Mouse (Mus musculus) kidney, embryonic 14.5 days (tissue): Measurements from ENCODE around the gene Cyp2b19. TPM values are rescaled to one million over a fixed set of nuclear protein-coding genes. Genes with fewer than 3 reads are reported as not detected.
"Not testable (repeated sequence)": the region's sequence is repeated elsewhere in the genome, so short reads cannot be mapped to it uniquely, and the experiment has no call there.

Source experiments
- ATAC-seq: fragments of 200-750 bp; cut with Nextera tagmentation; 2 replicates; pipeline ENCODE4 v1.8.0; 2017; ENCODE audit warnings: moderate number of reproducible peaks, mild to moderate bottlenecking, moderate TSS enrichment, moderate library complexity; ENCODE audit not compliant: low FRiP score, low TSS enrichment
- H3K27ac ChIP-seq: fragments of 300-500 bp; sonication (generic); 2 replicates; pipeline ENCODE4 v1.5.1; 2014; ENCODE audit warnings: low read depth, mild to moderate bottlenecking, low read length, moderate library complexity, mixed read lengths
- H3K27me3 ChIP-seq: fragments of 300-500 bp; sonication (generic); 2 replicates; pipeline ENCODE4 v1.6.1; 2014; ENCODE audit warnings: mild to moderate bottlenecking, low read length; ENCODE audit not compliant: control insufficient read depth, insufficient read depth
- H3K36me3 ChIP-seq: fragments of 300-500 bp; sonication (generic); 2 replicates; pipeline ENCODE4 v1.6.1; 2014; ENCODE audit warnings: low read length, mixed read lengths; ENCODE audit not compliant: control insufficient read depth, insufficient read depth
- H3K4me1 ChIP-seq: fragments of 300-500 bp; sonication (generic); 2 replicates; pipeline ENCODE4 v1.6.1; 2014; ENCODE audit warnings: low read length, mixed read lengths; ENCODE audit not compliant: control insufficient read depth, insufficient read depth
- H3K4me2 ChIP-seq: fragments of 300-500 bp; sonication (generic); replicated peaks from 2 replicates; pipeline ENCODE4 v1.6.1; 2014; ENCODE audit warnings: low read depth, mild to moderate bottlenecking, low read length
- H3K4me3 ChIP-seq: fragments of 300-500 bp; sonication (generic); 2 replicates; pipeline ENCODE4 v1.5.1; 2014; ENCODE audit warnings: mild to moderate bottlenecking, low read length
- H3K9ac ChIP-seq: fragments of 300-500 bp; sonication (generic); 2 replicates; pipeline ENCODE4 v1.6.1; 2014; ENCODE audit warnings: low read depth, mild to moderate bottlenecking, low read length, moderate library complexity
- H3K9me3 ChIP-seq: fragments of 300-500 bp; sonication (generic); 2 replicates; pipeline ENCODE4 v1.6.1; 2016; ENCODE audit warnings: low read length; ENCODE audit not compliant: control insufficient read depth
- WGBS: fragments of 180-500 bp; shearing (Covaris S2); extraction: QIAGEN DNeasy Blood & Tissue Kit; methylation state at CpG from one replicate; pipeline ENCODE4 v1.1.7; 2014; 5-methylcytosine and 5-hydroxymethylcytosine counted together
- polyA plus RNA-seq: library from polyadenylated mRNA; unstranded; fragments of >200 nt; fragmentation: Nextera tagmentation; extraction: Ambion mirVana; gene quantifications from 2 replicates; pipeline ENCODE4 v1.2.1, GENCODE M21; 2014

Gene Cyp2b19
- polyA plus RNA-seq, 1 experiment from 2014 or later: not detected

- H3K4me3 ChIP-seq: no peak overlapping the region
- no peak overlapping the region for H3K27ac ChIP-seq
- H3K9ac ChIP-seq: no peak overlapping the region
- ATAC-seq: no peak
- H3K36me3 ChIP-seq: no peaks in the 10 kb centered on the region
- H3K9me3 ChIP-seq: no peaks in the 10 kb centered on the region
- no peak overlapping the region for H3K4me2 ChIP-seq
- no peaks in the 10 kb centered on the region for H3K27me3 ChIP-seq
- H3K4me1 ChIP-seq: no peaks in the 10 kb centered on the region
- 50% methylated on average over 2 of the region's 2 CpGs for WGBS
Measured at GRCm38 (mm10) chr7:26777806-26778205, 20.9 kb downstream of the Cyp2b19 start.

- Histone ChIP-seq H3K4me3 (no peak overlapping the region), H3K27me3 (no peaks in the 10 kb centered on the region), H3K27ac (no peak overlapping the region), H3K36me3 (no peaks in the 10 kb centered on the region), H3K9me3 (no peaks in the 10 kb centered on the region), H3K9ac (no peak overlapping the region), H3K4me2 (no peak overlapping the region), H3K4me1 (no peaks in the 10 kb centered on the region)
- ATAC-seq: no peak
- WGBS: 28% methylated on average over 6 of the region's 6 CpGs
Measured at GRCm38 (mm10) chr7:26778474-26778873, 21.5 kb downstream of the Cyp2b19 start.

GRCm38 (mm10) chr7:26779799-26780416 lies 23.0 kb downstream of the Cyp2b19 start:
- no peak overlapping the region for H3K27ac ChIP-seq
- 89% methylated on average over 5 of the region's 5 CpGs for WGBS
- no peak overlapping the region for H3K9ac ChIP-seq
- no peaks in the 10 kb centered on the region for H3K36me3 ChIP-seq
- no peaks in the 10 kb centered on the region for H3K9me3 ChIP-seq
- H3K4me2 ChIP-seq: no peak overlapping the region
- no peak for ATAC-seq
- H3K4me1 ChIP-seq: no peaks in the 10 kb centered on the region
- no peaks in the 10 kb centered on the region for H3K27me3 ChIP-seq
- H3K4me3 ChIP-seq: no peak overlapping the region

- peak; percentile 61 for ATAC-seq
- Histone ChIP-seq H3K9me3 (no peaks in the 10 kb centered on the region), H3K9ac (no peak overlapping the region), H3K4me3 (no peak overlapping the region), H3K4me2 (no peak overlapping the region), H3K27ac (no peak overlapping the region), H3K4me1 (no peaks in the 10 kb centered on the region), H3K27me3 (no peaks in the 10 kb centered on the region), H3K36me3 (no peaks in the 10 kb centered on the region)
- 8% methylated on average over 11 of the region's 11 CpGs for WGBS
Measured at GRCm38 (mm10) chr7:26780510-26780909, 23.6 kb downstream of the Cyp2b19 start.

- no peak overlapping the region for H3K27ac ChIP-seq
- ATAC-seq: no peak; the same call in 1 of the 2 replicates
Measured at GRCm38 (mm10) chr7:26780998-26781766, 24.2 kb downstream of the Cyp2b19 start.

GRCm38 (mm10) chr7:26781767-26782131 lies 24.8 kb downstream of the Cyp2b19 start:
- Histone ChIP-seq H3K4me3 (no peak overlapping the region), H3K4me1 (no peaks in the 10 kb centered on the region), H3K27me3 (no peaks in the 10 kb centered on the region), H3K4me2 (no peak overlapping the region), H3K36me3 (no peaks in the 10 kb centered on the region), H3K27ac (no peak overlapping the region), H3K9ac (no peak overlapping the region), H3K9me3 (no peaks in the 10 kb centered on the region)
- ATAC-seq: peak; percentile 17; the same call in 1 of the 2 replicates
- 30% methylated on average over 7 of the region's 8 CpGs for WGBS

More at GRCm38 (mm10) chr7:26780998-26781766, 24.2 kb downstream of the Cyp2b19 start:
- no peak overlapping the region for H3K9ac ChIP-seq
- H3K4me1 ChIP-seq: no peaks in the 10 kb centered on the region
- no peaks in the 10 kb centered on the region for H3K27me3 ChIP-seq
- H3K4me3 ChIP-seq: no peak overlapping the region
- WGBS: 18% methylated on average over 8 of the region's 8 CpGs
- H3K9me3 ChIP-seq: no peaks in the 10 kb centered on the region
- H3K4me2 ChIP-seq: no peak overlapping the region
- no peaks in the 10 kb centered on the region for H3K36me3 ChIP-seq

GRCm38 (mm10) chr7:26783163-26783562 lies 26.2 kb downstream of the Cyp2b19 start:
- 75% methylated on average over 5 of the region's 5 CpGs for WGBS
- Histone ChIP-seq H3K4me1 (no peaks in the 10 kb centered on the region), H3K4me2 (no peak overlapping the region), H3K27ac (no peak overlapping the region), H3K36me3 (no peaks in the 10 kb centered on the region), H3K9me3 (no peaks in the 10 kb centered on the region), H3K4me3 (no peak overlapping the region), H3K9ac (no peak overlapping the region), H3K27me3 (no peaks in the 10 kb centered on the region)
- ATAC-seq: no peak

GRCm38 (mm10) chr7:26786013-26786412 lies 29.1 kb downstream of the Cyp2b19 start:
- not testable (repeated sequence) for H3K27me3 ChIP-seq, H3K36me3 ChIP-seq, H3K4me1 ChIP-seq, H3K27ac ChIP-seq, H3K4me2 ChIP-seq, H3K9me3 ChIP-seq, H3K9ac ChIP-seq, H3K4me3 ChIP-seq, ATAC-seq
- 55% methylated on average over 1 of the region's 1 CpGs for WGBS

- WGBS: 28% methylated on average over 6 of the region's 6 CpGs
- Histone ChIP-seq H3K9me3 (no peaks in the 10 kb centered on the region), H3K4me1 (no peaks in the 10 kb centered on the region), H3K27ac (no peak overlapping the region), H3K9ac (no peak overlapping the region), H3K36me3 (no peaks in the 10 kb centered on the region), H3K4me2 (no peak overlapping the region), H3K27me3 (no peaks in the 10 kb centered on the region), H3K4me3 (no peak overlapping the region)
- peak; percentile 80; the same call in 1 of the 2 replicates for ATAC-seq
Measured at GRCm38 (mm10) chr7:26789984-26790383, 33.0 kb downstream of the Cyp2b19 start.
